Mouse (Mus musculus) intestine, postnatal 0 days (tissue): Measurements from ENCODE around the gene Olfr282. TPM values are rescaled to one million over a fixed set of nuclear protein-coding genes. Genes with fewer than 3 reads are reported as not detected.
A peak's percentile ranks its signal among the peaks of the same experiment; 100 is the strongest.

ENCODE experiments used
- ATAC-seq: fragments of 200-750 bp; cut with Nextera tagmentation; 2 replicates; pipeline ENCODE4 v1.8.0; 2017; ENCODE audit warnings: mild to moderate bottlenecking, moderate TSS enrichment, moderate library complexity
- H3K27ac ChIP-seq: fragments of 300-500 bp; sonication (generic); 2 replicates; pipeline ENCODE4 v1.5.1; 2014; ENCODE audit warnings: mild to moderate bottlenecking, low read depth, low read length, moderate library complexity
- H3K27me3 ChIP-seq: fragments of 300-500 bp; sonication (generic); replicated peaks from 2 replicates; pipeline ENCODE4 v1.6.1; 2014; ENCODE audit warnings: low read length, mixed read lengths; ENCODE audit not compliant: control insufficient read depth, insufficient read depth
- H3K36me3 ChIP-seq: fragments of 300-500 bp; sonication (generic); 2 replicates; pipeline ENCODE4 v1.6.1; 2014; ENCODE audit warnings: mild to moderate bottlenecking, moderate library complexity; ENCODE audit not compliant: control insufficient read depth, insufficient read depth
- H3K4me1 ChIP-seq: fragments of 300-500 bp; sonication (generic); replicated peaks from 2 replicates; pipeline ENCODE4 v1.6.1; 2014; ENCODE audit warnings: antibody characterized with exemption, low read length, mixed read lengths; ENCODE audit not compliant: control insufficient read depth, insufficient read depth
- H3K4me2 ChIP-seq: fragments of 300-500 bp; sonication (generic); replicated peaks from 2 replicates; pipeline ENCODE4 v1.6.1; 2014; ENCODE audit warnings: low read depth, mild to moderate bottlenecking, moderate library complexity
- H3K4me3 ChIP-seq: fragments of 300-500 bp; sonication (generic); 2 replicates; pipeline ENCODE4 v1.5.1; 2014; ENCODE audit warnings: low read depth, low read length
- H3K9ac ChIP-seq: fragments of 300-500 bp; sonication (generic); 2 replicates; pipeline ENCODE4 v1.6.1; 2014; ENCODE audit warnings: mild to moderate bottlenecking, low read depth, low read length
- H3K9me3 ChIP-seq: fragments of 300-500 bp; sonication (generic); 2 replicates; pipeline ENCODE4 v1.6.1; 2016; ENCODE audit warnings: mixed run types; ENCODE audit not compliant: control insufficient read depth
- CTCF ChIP-seq: sonication (generic); IDR thresholded peaks from 2 replicates; pipeline ENCODE4 v1.5.1; 2016; ENCODE audit warnings: low read depth, mild to moderate bottlenecking, control low read depth, antibody characterized with exemption, moderate library complexity
- WGBS: fragments of 180-500 bp; shearing (Covaris S2); extraction: QIAGEN DNeasy Blood & Tissue Kit; methylation state at CpG from one replicate; pipeline ENCODE4 v1.1.7; 2014; 5-methylcytosine and 5-hydroxymethylcytosine counted together
- polyA plus RNA-seq: library from polyadenylated mRNA; unstranded; fragments of >200 nt; fragmentation: Nextera tagmentation; extraction: Ambion mirVana; gene quantifications from 2 replicates; pipeline ENCODE4 v1.2.1, GENCODE M21; 2015

The Olfr282 gene
- polyA plus RNA-seq, 1 experiment from 2014 or later = not detected

DNA sequence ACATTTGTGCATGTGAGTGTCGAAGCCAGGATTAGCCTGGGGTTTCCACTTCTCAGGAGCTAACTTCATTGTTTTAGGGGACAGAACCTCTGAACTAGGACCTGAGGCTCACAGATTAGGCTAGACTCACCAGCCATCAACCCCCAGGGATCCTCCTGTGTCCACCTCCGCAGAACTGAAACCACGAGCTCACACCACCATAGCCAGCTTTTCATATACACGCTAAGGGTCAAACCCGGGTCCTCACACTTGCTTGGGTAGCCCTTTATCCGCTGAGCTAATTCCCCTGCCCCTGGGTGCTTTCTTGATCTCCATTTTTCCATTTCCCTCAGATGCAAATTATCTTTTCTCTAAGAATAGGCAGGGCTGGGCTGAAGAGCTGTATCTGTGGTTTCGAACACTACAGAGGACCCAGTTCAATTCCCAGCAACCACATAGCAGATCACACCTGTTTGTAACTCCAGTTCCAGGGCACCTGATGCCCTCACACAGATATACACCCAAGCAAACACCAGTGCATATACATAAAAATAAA, 48.6 kb downstream of the Olfr282 start:
- Histone ChIP-seq H3K4me1 (no peaks in the 10 kb centered on the region), H3K36me3 (no peaks in the 10 kb centered on the region), H3K27ac (no peak overlapping the region), H3K4me2 (no peak overlapping the region), H3K9me3 (no peaks in the 10 kb centered on the region), H3K27me3 (0 out of 2 replicates have a peak, but pooled peaks cover 3% of the 10 kb centered on the region), H3K9ac (no peak overlapping the region), H3K4me3 (no peak overlapping the region)
- WGBS = 75% methylated on average over 7 of the region's 7 CpGs
- no peak for ATAC-seq
- TF ChIP-seq CTCF = no peak

DNA sequence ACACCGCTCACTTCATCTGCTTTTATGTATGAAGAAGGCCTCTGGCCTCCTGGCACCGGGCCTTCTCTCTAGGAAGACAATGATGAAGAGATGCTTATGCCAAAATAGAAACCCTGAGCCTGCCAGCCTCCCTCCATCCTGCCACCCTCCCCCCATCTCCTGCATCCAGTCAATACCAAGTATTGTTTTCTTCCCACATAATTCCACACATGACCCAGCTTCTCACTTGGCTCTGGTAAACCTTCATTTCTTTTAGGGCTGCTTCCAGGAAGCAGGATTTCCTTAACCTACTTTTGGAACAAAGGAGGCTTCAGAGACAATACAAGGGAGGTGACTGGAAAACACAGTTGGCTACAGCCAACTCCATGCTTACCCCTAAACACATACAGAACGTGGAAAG, 51.7 kb downstream of the Olfr282 start, which contains the start of gene Lalba:
Gene Lalba, minus strand, starts transcription at position 21 of the 400 bp plus-strand sequence.
- H3K9me3 ChIP-seq = no peaks in the 10 kb centered on the region
- no peaks in the 10 kb centered on the region for H3K36me3 ChIP-seq
- WGBS = 51% methylated on average over 3 of the region's 3 CpGs
- no peak within 1 kb of the TSS for H3K4me2 ChIP-seq
- no peak within 1 kb of the TSS for H3K9ac ChIP-seq
- no peak within 1 kb of the TSS for H3K4me3 ChIP-seq
- no peak for ATAC-seq
- 0 out of 2 replicates have a peak, but pooled peaks cover 3% of the 10 kb centered on the region for H3K27me3 ChIP-seq
- TF ChIP-seq CTCF = no peak
- H3K4me1 ChIP-seq = no peaks in the 10 kb centered on the region
- no peak within 1 kb of the TSS for H3K27ac ChIP-seq

- peak overlapping the region; percentile 35; the same call in 1 of the 2 replicates for H3K27ac ChIP-seq
- no peaks in the 10 kb centered on the region for H3K27me3 ChIP-seq
- no peak overlapping the region for H3K9ac ChIP-seq
- no peak overlapping the region for H3K4me3 ChIP-seq
- TF ChIP-seq CTCF = no peak
- H3K4me2 ChIP-seq = 0 out of 2 replicates have a peak overlapping the region, but pooled peaks have one; percentile 21
- WGBS = 49% methylated on average over 18 of the region's 18 CpGs
- peak; percentile 43; the same call in 1 of the 2 replicates for ATAC-seq
- no peaks in the 10 kb centered on the region for H3K4me1 ChIP-seq
- H3K9me3 ChIP-seq = no peaks in the 10 kb centered on the region
- H3K36me3 ChIP-seq = no peaks in the 10 kb centered on the region
Measured at GRCm38 (mm10) chr15:98483907-98484886, 53.2 kb downstream of the Olfr282 start.

DNA sequence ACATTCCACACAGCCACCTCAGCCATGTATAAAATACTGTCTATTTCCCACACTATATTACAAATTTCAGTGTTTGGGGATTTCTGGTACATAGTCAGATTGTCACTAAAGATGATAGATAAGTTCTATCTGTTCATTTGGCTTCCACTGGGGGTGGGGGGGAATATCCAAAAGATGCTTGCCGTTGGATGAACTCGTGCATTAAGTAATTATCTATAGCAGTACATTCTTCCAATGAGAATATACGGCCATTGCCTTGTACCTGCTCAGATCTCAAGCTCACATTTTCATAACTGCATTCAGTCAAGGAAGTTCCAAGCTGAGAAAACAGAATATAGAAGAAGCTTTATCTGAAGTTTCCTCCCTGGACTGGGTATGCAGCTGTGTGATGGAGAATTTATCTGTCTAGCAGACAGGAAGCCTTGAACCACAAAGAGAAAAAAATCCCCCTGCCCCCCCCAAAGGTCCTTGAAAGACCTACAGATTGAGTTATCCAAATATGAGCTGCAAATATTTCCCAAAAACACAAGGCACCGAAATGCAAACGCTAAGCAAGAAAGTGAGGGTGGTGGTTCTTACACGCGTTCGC, 55.5 kb downstream of the Olfr282 start:
- no peaks in the 10 kb centered on the region for H3K9me3 ChIP-seq
- no peak overlapping the region for H3K4me3 ChIP-seq
- ATAC-seq = no peak
- no peak overlapping the region for H3K9ac ChIP-seq
- no peaks in the 10 kb centered on the region for H3K4me1 ChIP-seq
- no peak overlapping the region for H3K27ac ChIP-seq
- no peak overlapping the region for H3K4me2 ChIP-seq
- TF ChIP-seq CTCF = no peak
- WGBS = 93% methylated on average over 8 of the region's 8 CpGs
- no peaks in the 10 kb centered on the region for H3K27me3 ChIP-seq
- no peaks in the 10 kb centered on the region for H3K36me3 ChIP-seq

Other genes with a start within 250 kb of the Olfr282 start
- gene Olfr288, start 235.7 kb upstream of the Olfr282 start, polyA plus RNA-seq = not detected in 2 replicates
- gene Gm44579, start 210.2 kb upstream of the Olfr282 start, polyA plus RNA-seq = not detected in 2 replicates
- not detected in 2 replicates for gene Olfr287, start 210.2 kb upstream of the Olfr282 start, polyA plus RNA-seq
- not detected in 2 replicates for gene Olfr286, start 196.8 kb upstream of the Olfr282 start, polyA plus RNA-seq
- not detected in 2 replicates for gene H1fnt, start 173.9 kb upstream of the Olfr282 start, polyA plus RNA-seq
- 0.21 and 0.31 TPM in 2 replicates for gene Zfp641, start 135.1 kb upstream of the Olfr282 start, polyA plus RNA-seq
- not detected in 2 replicates for gene Olfr285, start 113.9 kb upstream of the Olfr282 start, polyA plus RNA-seq
- not detected in 2 replicates for gene Olfr284, start 90.2 kb upstream of the Olfr282 start, polyA plus RNA-seq
- gene Olfr283, start 50.3 kb upstream of the Olfr282 start, polyA plus RNA-seq = not detected in 2 replicates
- not detected in 2 replicates for gene Olfr281, start 21.4 kb downstream of the Olfr282 start, polyA plus RNA-seq
- not detected in 2 replicates for gene OR5BS1P, start 38.7 kb downstream of the Olfr282 start, polyA plus RNA-seq
- 0.34 and 0.56 TPM in 2 replicates for gene Lalba, start 51.5 kb downstream of the Olfr282 start, polyA plus RNA-seq
- not detected in 2 replicates for gene Olfr279, start 61.2 kb downstream of the Olfr282 start, polyA plus RNA-seq
- gene Kansl2, start 103.0 kb downstream of the Olfr282 start, polyA plus RNA-seq = 42.1 and 42.3 TPM in 2 replicates
- gene Ccnt1, start 139.7 kb downstream of the Olfr282 start, polyA plus RNA-seq = 21.1 and 25.0 TPM in 2 replicates
- gene 4930415O20Rik, start 139.8 kb downstream of the Olfr282 start, polyA plus RNA-seq = not detected in 2 replicates
- 10.6 and 11.1 TPM in 2 replicates for gene Adcy6, start 178.9 kb downstream of the Olfr282 start, polyA plus RNA-seq
- 9.3 and 10.3 TPM in 2 replicates for gene Cacnb3, start 199.6 kb downstream of the Olfr282 start, polyA plus RNA-seq
- 9.0 and 11.7 TPM in 2 replicates for gene Ddx23, start 231.7 kb downstream of the Olfr282 start, polyA plus RNA-seq
- 1.1 and 1.4 TPM in 2 replicates for gene Rnd1, start 246.2 kb downstream of the Olfr282 start, polyA plus RNA-seq